Mouse (Mus musculus) MEL (cell line): ENCODE measurements around the gene Gpr137c. TPM values are rescaled to one million over a fixed set of nuclear protein-coding genes. Genes with fewer than 3 reads are reported as not detected.
A peak's percentile ranks its signal among the peaks of the same experiment; 100 is the strongest.

Source experiments
- DNase-seq: peaks from one replicate; pipeline ENCODE4 v3.0.0; 2011; ENCODE audit warnings: low read depth, low spot score
- H3K27ac ChIP-seq: 2 replicates; pipeline ENCODE4 v1.5.1; 2012; ENCODE audit warnings: low read depth, mild to moderate bottlenecking, control low read depth, low read length, moderate library complexity; ENCODE audit not compliant: control insufficient read depth
- H3K27me3 ChIP-seq, 2 experiments: fragments of 150-350 bp in 1 of 2; sonication (generic) in 1 of 2; 2 replicates each; pipeline ENCODE4 v1.6.1; 2012; ENCODE audit warnings: low read length in 2 of 2, mild to moderate bottlenecking in 2 of 2, improper control_type of control experiment in 1 of 2, moderate library complexity in 1 of 2; ENCODE audit not compliant: insufficient read depth in 2 of 2, control insufficient read depth in 1 of 2
- H3K36me3 ChIP-seq, 2 experiments: 2 replicates each; pipeline ENCODE4 v1.6.1; 2012 to 2014; ENCODE audit warnings: low read length in 2 of 2, improper control_type of control experiment in 1 of 2, inconsistent platforms in 1 of 2, mild to moderate bottlenecking in 1 of 2; ENCODE audit not compliant: insufficient read depth in 2 of 2, control insufficient read depth in 1 of 2
- H3K4me1 ChIP-seq, 2 experiments: fragments of 150-350 bp in 1 of 2; sonication (generic) in 1 of 2; 2 replicates each; pipeline ENCODE4 v1.6.1; 2012; ENCODE audit warnings: low read length in 2 of 2, improper control_type of control experiment in 1 of 2, mild to moderate bottlenecking in 1 of 2; ENCODE audit not compliant: insufficient read depth in 2 of 2, control insufficient read depth in 1 of 2
- H3K4me3 ChIP-seq, 2 experiments: fragments of 150-350 bp in 1 of 2; sonication (generic) in 1 of 2; 2 replicates each; pipeline ENCODE4 v1.5.1; 2012; ENCODE audit warnings: low read depth in 2 of 2, low read length in 2 of 2, mild to moderate bottlenecking in 2 of 2, moderate library complexity in 2 of 2, control low read depth in 1 of 2, improper control_type of control experiment in 1 of 2; ENCODE audit not compliant: control insufficient read depth in 1 of 2, insufficient read depth in 1 of 2
- H3K79me2 ChIP-seq: 2 replicates; pipeline ENCODE4 v1.6.1; 2012; ENCODE audit warnings: mild to moderate bottlenecking, low read length, moderate library complexity; ENCODE audit not compliant: control insufficient read depth, poor library complexity, insufficient read depth
- H3K9ac ChIP-seq: 2 replicates; pipeline ENCODE4 v1.6.1; 2012; ENCODE audit warnings: low read depth, mild to moderate bottlenecking, control low read depth, low read length, moderate library complexity; ENCODE audit not compliant: control insufficient read depth, poor library complexity, severe bottlenecking
- H3K9me3 ChIP-seq: fragments of 150-350 bp; sonication (generic); replicated peaks from 2 replicates; pipeline ENCODE4 v1.6.1; 2012; ENCODE audit warnings: mild to moderate bottlenecking, low read length, improper control_type of control experiment, moderate library complexity; ENCODE audit not compliant: insufficient read depth
- BHLHE40 ChIP-seq: IDR thresholded peaks from 2 replicates; pipeline ENCODE4 v1.6.1; 2012; ENCODE audit warnings: low read depth, mild to moderate bottlenecking, inconsistent platforms, low read length, improper control_type of control experiment, borderline replicate concordance
- E2F4 ChIP-seq: IDR thresholded peaks from 2 replicates; pipeline ENCODE4 v1.6.1; 2011; ENCODE audit warnings: low read depth, low read length, improper control_type of control experiment, borderline replicate concordance
- ETS1 ChIP-seq: IDR thresholded peaks from 2 replicates; pipeline ENCODE4 v1.6.1; 2012; ENCODE audit warnings: low read depth, mild to moderate bottlenecking, inconsistent platforms, low read length, improper control_type of control experiment, moderate library complexity
- GATA1 ChIP-seq: IDR thresholded peaks from 2 replicates; pipeline ENCODE4 v1.6.1; 2011; ENCODE audit warnings: low read depth, low read length, improper control_type of control experiment
- HCFC1 ChIP-seq: IDR thresholded peaks from 2 replicates; pipeline ENCODE4 v1.6.1; 2012; ENCODE audit warnings: low read depth, mild to moderate bottlenecking, inconsistent platforms, low read length, improper control_type of control experiment, moderate library complexity
- JUND ChIP-seq: IDR thresholded peaks from 2 replicates; pipeline ENCODE4 v1.6.1; 2011; ENCODE audit warnings: low read depth, mild to moderate bottlenecking, improper control_type of control experiment, low read length
- MAFK ChIP-seq: IDR thresholded peaks from 2 replicates; pipeline ENCODE4 v1.6.1; 2011; ENCODE audit warnings: low read depth, mild to moderate bottlenecking, low read length, improper control_type of control experiment, borderline replicate concordance
- MXI1 ChIP-seq: IDR thresholded peaks from 2 replicates; pipeline ENCODE4 v1.6.1; 2011; ENCODE audit warnings: mild to moderate bottlenecking, low read depth, low read length, improper control_type of control experiment
- NELFE ChIP-seq: IDR thresholded peaks from 2 replicates; pipeline ENCODE4 v1.6.1; 2011; ENCODE audit warnings: low read depth, low read length, improper control_type of control experiment
- NRF1 ChIP-seq: IDR thresholded peaks from 2 replicates; pipeline ENCODE4 v1.6.1; 2014; ENCODE audit warnings: low read depth, mild to moderate bottlenecking, inconsistent platforms, low read length, improper control_type of control experiment, moderate library complexity; ENCODE audit not compliant: poor library complexity, insufficient read depth, severe bottlenecking
- POLR2A ChIP-seq, 2 experiments: IDR thresholded peaks; 2 replicates each; pipeline ENCODE4 v1.6.1; 2011 to 2012; ENCODE audit warnings: low read length in 2 of 2, mild to moderate bottlenecking in 2 of 2, control low read depth in 1 of 2, improper control_type of control experiment in 1 of 2, low read depth in 1 of 2, moderate library complexity in 1 of 2; ENCODE audit not compliant: control insufficient read depth in 1 of 2, insufficient read depth in 1 of 2, poor library complexity in 1 of 2
- POLR2AphosphoS2 ChIP-seq: IDR thresholded peaks from 2 replicates; pipeline ENCODE4 v1.6.1; 2011; ENCODE audit warnings: low read length, improper control_type of control experiment
- SIN3A ChIP-seq: IDR thresholded peaks from 2 replicates; pipeline ENCODE4 v1.6.1; 2012; ENCODE audit warnings: low read length, improper control_type of control experiment, inconsistent platforms
- TAL1 ChIP-seq: IDR thresholded peaks from 2 replicates; pipeline ENCODE4 v1.6.1; 2012; ENCODE audit warnings: mild to moderate bottlenecking, inconsistent platforms, low read length, moderate library complexity, mixed read lengths
- TBP ChIP-seq: IDR thresholded peaks from 2 replicates; pipeline ENCODE4 v1.8.0; 2011; ENCODE audit warnings: low read depth, low read length, improper control_type of control experiment
- USF2 ChIP-seq, 2 experiments: IDR thresholded peaks; 2 replicates each; pipeline ENCODE4 v1.6.1; 2011 to 2012; ENCODE audit warnings: improper control_type of control experiment in 2 of 2, low read length in 2 of 2, borderline replicate concordance in 1 of 2, inconsistent platforms in 1 of 2, low read depth in 1 of 2, mild to moderate bottlenecking in 1 of 2; ENCODE audit not compliant: insufficient read depth in 1 of 2
- ZKSCAN1 ChIP-seq: IDR thresholded peaks from 2 replicates; pipeline ENCODE4 v1.6.1; 2012; ENCODE audit warnings: low read depth, mild to moderate bottlenecking, inconsistent platforms, low read length, improper control_type of control experiment, moderate library complexity
- ZMIZ1 ChIP-seq: IDR thresholded peaks from 2 replicates; pipeline ENCODE4 v1.6.1; 2012; ENCODE audit warnings: low read depth, mild to moderate bottlenecking, inconsistent platforms, low read length, improper control_type of control experiment, moderate library complexity
- polyA plus RNA-seq, 2 experiments: library from polyadenylated mRNA; stranded (reverse) in 1 of 2; unstranded in 1 of 2; fragments of >175 nt in 1 of 2; fragments of >200 nt in 1 of 2; gene quantifications; 2 replicates each; pipeline versions ENCODE4 v1.2.1 to v1.2.4; 2012; ENCODE audit warnings: low replicate concordance in 2 of 2, low read depth in 1 of 2; ENCODE audit not compliant: insufficient read length in 2 of 2, insufficient read depth in 1 of 2, missing spikeins in 1 of 2
- total RNA-seq: library from RNA; depleted of rRNA; stranded (reverse); fragments of 300-350 nt; gene quantifications from 2 replicates; pipeline ENCODE4 v1.2.3, GENCODE M21; 2012

The Gpr137c gene
- total and polyA plus RNA-seq, 3 experiments: 0.01 TPM; not detected in 2

DNA sequence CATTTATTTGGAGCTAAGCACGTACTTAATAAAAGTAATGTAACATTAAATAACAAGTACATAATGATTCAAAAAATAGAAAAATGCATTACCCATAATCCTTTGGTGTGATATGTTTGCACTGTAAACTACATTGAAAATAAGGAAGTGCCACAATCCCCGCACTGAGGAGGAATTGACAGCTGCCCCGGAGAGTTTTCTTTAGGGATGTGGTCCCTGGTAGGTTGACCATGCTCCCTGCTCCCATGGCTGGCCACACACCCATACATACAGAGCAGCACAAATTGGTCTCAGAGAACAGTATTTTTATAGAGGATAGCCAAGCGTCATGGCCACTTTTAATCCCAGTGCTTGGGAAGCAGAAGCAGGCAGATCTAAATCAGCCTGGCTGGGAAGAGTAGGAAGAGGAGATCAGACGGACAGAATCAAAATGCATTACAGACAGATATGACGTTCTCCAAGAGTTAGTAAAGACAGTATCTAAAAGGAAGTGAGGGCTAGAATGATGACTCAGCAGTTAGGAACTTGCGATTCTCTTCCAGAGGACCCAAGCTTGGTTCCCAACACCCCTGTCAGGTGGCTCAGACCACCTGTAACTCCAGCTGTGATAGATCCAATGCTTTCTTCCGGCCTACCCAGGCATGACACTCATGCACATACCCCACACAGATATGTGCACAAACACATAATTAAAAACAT is 88.3 kb downstream of the Gpr137c start:
- DNase-seq: peak; percentile 48
- Histone ChIP-seq H3K4me3 (no peak overlapping the region), H3K27ac (no peak overlapping the region), H3K4me1 (peaks cover 2 to 17% of the 10 kb centered on the region in 2 experiments; a peak in 3 of 4 replicates), H3K36me3 (peaks cover 23 to 51% of the 10 kb centered on the region in 2 experiments), H3K9me3 (no peaks in the 10 kb centered on the region), H3K9ac (no peak overlapping the region), H3K79me2 (peaks cover 49% of the 10 kb centered on the region), H3K27me3 (no peaks in the 10 kb centered on the region)
- TF ChIP-seq NRF1 (no peak), NELFE (no peak), MAFK (peak; percentile 95), TAL1 (no peak), POLR2AphosphoS2 (peak; percentile 3; the same call in 1 of the 2 replicates)

- H3K9ac ChIP-seq: no peak overlapping the region
- TF ChIP-seq GATA1 (no peak), SIN3A (no peak), POLR2AphosphoS2 (no peak), BHLHE40 (no peak), HCFC1 (no peak), ETS1 (no peak), JUND (no peak), USF2 (IDR thresholded peaks at IDR 0.05; ENCODE audit: borderline replicate concordance in 1 of 2, insufficient read depth in 1 of 2, low read depth in 1 of 2, low read length in 2 of 2) (no peak), ZMIZ1 (no peak), ZKSCAN1 (no peak), NRF1 (no peak), MXI1 (no peak), MAFK (no peak), POLR2A (IDR thresholded peaks at IDR 0.05; ENCODE audit: control insufficient read depth in 1 of 2, insufficient read depth in 1 of 2, low read depth in 1 of 2, low read length in 2 of 2, poor library complexity in 1 of 2) (no peak), TBP (no peak), E2F4 (no peak)
- no peaks in the 10 kb centered on the region for H3K27me3 ChIP-seq
- DNase-seq: no peak
- H3K27ac ChIP-seq: no peak overlapping the region
- peaks cover 67% of the 10 kb centered on the region for H3K79me2 ChIP-seq
- H3K36me3 ChIP-seq: peaks cover 29 to 40% of the 10 kb centered on the region in 2 experiments
- no peak overlapping the region for H3K4me3 ChIP-seq
- H3K9me3 ChIP-seq: no peaks in the 10 kb centered on the region
- H3K4me1 ChIP-seq: peaks cover 9 to 26% of the 10 kb centered on the region in 2 experiments
Measured at GRCm38 (mm10) chr14:45309646-45310045, 90.1 kb downstream of the Gpr137c start.
